Mouse (Mus musculus): ENCODE data around the gene Kat6b.

DNA sequence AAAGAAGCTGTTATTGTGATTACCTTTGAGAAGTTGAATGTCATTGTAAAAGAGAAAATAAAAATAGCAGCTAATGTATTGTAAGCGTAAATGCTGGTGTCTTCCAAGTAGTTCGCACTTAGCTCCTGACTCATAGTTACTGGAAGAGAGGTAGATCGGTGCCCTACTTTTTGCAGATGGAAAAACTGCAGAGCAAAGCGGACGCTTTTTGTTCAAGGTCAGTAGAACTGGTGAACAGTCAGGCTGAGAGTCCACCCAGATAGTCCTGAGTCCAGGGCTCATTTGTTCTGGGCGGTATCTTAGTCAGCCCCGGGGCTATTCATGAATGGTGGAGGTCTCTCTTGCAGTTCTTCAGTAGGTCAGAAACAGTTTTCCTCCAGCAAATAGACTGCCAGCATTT is 39.3 kb downstream of the Kat6b start:
- TF ChIP-seq CTCF (IDR thresholded peaks at IDR 0.05; ENCODE audit: extremely low read depth, insufficient read depth, low read length) (no peak), POLR2A (IDR thresholded peaks at IDR 0.05; ENCODE audit: extremely low read depth, insufficient read depth, low read length) (no peak)
